ENCODE assay signal across 23 mouse cellular contexts in the genomic region with DNA sequence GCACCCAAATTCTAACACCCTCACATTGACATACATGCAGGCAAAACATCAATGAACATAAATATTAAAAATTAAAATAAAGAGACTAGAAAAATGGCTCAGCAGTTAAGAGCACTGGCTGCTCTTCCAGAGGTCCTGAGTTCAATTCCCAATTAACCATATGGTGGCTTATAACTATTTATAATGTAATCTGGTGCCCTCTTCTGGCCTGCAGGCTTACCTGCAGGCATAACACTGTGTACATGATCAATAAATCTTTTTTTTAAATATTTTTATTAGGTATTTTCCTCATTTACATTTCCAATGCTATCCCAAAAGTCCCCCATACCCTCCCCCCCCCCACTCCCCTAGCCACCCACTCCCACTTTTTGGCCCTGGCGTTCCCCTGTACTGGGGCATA. TPM values are rescaled to one million over a fixed set of nuclear protein-coding genes. Genes with fewer than 3 reads are reported as not detected.
"Had no signal": no experiment of that assay in that cellular context is flagged by ENCODE, and none has a peak within 500 bp of the region (broad histone marks: within the 10 kb centered on the region; RNA-seq: fewer than 3 reads in every experiment).

No protein-coding gene starts in this region.

RNA-seq across cellular contexts. Expression of gene Svs5, which starts 11.2 kb away (rescaled TPM):
- total RNA-seq: layer of hippocampus, adult 8-10 months; layer of hippocampus, postnatal 10 days; layer of hippocampus, postnatal 36 days; left cerebral cortex, adult 8-10 months; left cerebral cortex, postnatal 14 days; left cerebral cortex, postnatal 4 days; monocyte, adult 5-6 weeks; neutrophil, adult 5-6 weeks had no signal
- polyA plus RNA-seq: kidney, embryonic 16.5 days; large intestine, adult 2 months; limb, embryonic 12.5 days; limb, embryonic 15.5 days; liver, embryonic 12.5 days; liver, embryonic 15.5 days; lung, adult 2 months; midbrain, embryonic 10.5 days; midbrain, embryonic 13.5 days; midbrain, embryonic 16.5 days; myocyte; neural tube, embryonic 13.5 days; stomach, embryonic 15.5 days had no signal

RNA-seq across cellular contexts. Expression of gene Svs6, which starts 27.2 kb away (rescaled TPM):
- total RNA-seq: layer of hippocampus, adult 8-10 months; layer of hippocampus, postnatal 10 days; layer of hippocampus, postnatal 36 days; left cerebral cortex, adult 8-10 months; left cerebral cortex, postnatal 14 days; left cerebral cortex, postnatal 4 days; monocyte, adult 5-6 weeks; neutrophil, adult 5-6 weeks had no signal
- polyA plus RNA-seq: kidney, embryonic 16.5 days; large intestine, adult 2 months; limb, embryonic 12.5 days; limb, embryonic 15.5 days; liver, embryonic 12.5 days; liver, embryonic 15.5 days; lung, adult 2 months; midbrain, embryonic 10.5 days; midbrain, embryonic 13.5 days; midbrain, embryonic 16.5 days; myocyte; neural tube, embryonic 13.5 days; stomach, embryonic 15.5 days; testis, adult 2 months; urinary bladder, adult 2 months had no signal

RNA-seq across cellular contexts. Expression of gene Slpi, which starts 45.2 kb away (rescaled TPM):
- total RNA-seq: left cerebral cortex, postnatal 14 days had no signal
- polyA plus RNA-seq: midbrain, embryonic 10.5 days; midbrain, embryonic 16.5 days had no signal

RNA-seq across cellular contexts. Expression of gene Svs3a, which starts 54.7 kb away (rescaled TPM):
- total RNA-seq: layer of hippocampus, adult 8-10 months; layer of hippocampus, postnatal 10 days; layer of hippocampus, postnatal 36 days; left cerebral cortex, adult 8-10 months; left cerebral cortex, postnatal 14 days; left cerebral cortex, postnatal 4 days; monocyte, adult 5-6 weeks; neutrophil, adult 5-6 weeks had no signal
- polyA plus RNA-seq: kidney, embryonic 16.5 days; large intestine, adult 2 months; limb, embryonic 12.5 days; limb, embryonic 15.5 days; liver, embryonic 12.5 days; liver, embryonic 15.5 days; lung, adult 2 months; midbrain, embryonic 10.5 days; midbrain, embryonic 13.5 days; midbrain, embryonic 16.5 days; myocyte; neural tube, embryonic 13.5 days; stomach, embryonic 15.5 days; testis, adult 2 months; urinary bladder, adult 2 months had no signal

RNA-seq across cellular contexts. Expression of gene Rbpjl, which starts 59.2 kb away (rescaled TPM):
- total RNA-seq: monocyte, adult 5-6 weeks had no signal
- polyA plus RNA-seq: large intestine, adult 2 months; liver, embryonic 12.5 days; midbrain, embryonic 10.5 days; midbrain, embryonic 13.5 days had no signal
